Mouse (Mus musculus) CD4-positive, CD25-positive, alpha-beta regulatory T cell, adult 4 months (primary cell): ENCODE data around the gene Bptf. TPM values are rescaled to one million over a fixed set of nuclear protein-coding genes. Genes with fewer than 3 reads are reported as not detected.

ENCODE experiments used
- polyA plus RNA-seq, 2 experiments: library from polyadenylated mRNA; unstranded; fragments of 100-300 nt; shearing (Covaris generic); gene quantifications; one replicate each; pipeline ENCODE4 v1.2.1; 2017

Bptf gene
- polyA plus RNA-seq, 2 experiments from 2014 or later: 78.0 to 83.2 TPM

Other genes with a start within 250 kb of the Bptf start
- 10 to 100 TPM; 12.2 to 16.1 TPM for gene Smurf2, start 211.4 kb downstream of the Bptf start, polyA plus RNA-seq
- 100 to 1,000 TPM; 115 to 134 TPM for gene Kpna2, start 132.6 kb downstream of the Bptf start, polyA plus RNA-seq
- 1 to 10 TPM; 1.4 to 1.5 TPM for gene 1810010H24Rik, start 106.4 kb downstream of the Bptf start, polyA plus RNA-seq
- 10 to 100 TPM; 47.1 to 54.3 TPM for gene Nol11, start 57.3 kb upstream of the Bptf start, polyA plus RNA-seq